Mouse (Mus musculus) forebrain, embryonic 13.5 days (tissue): ENCODE data around the gene Cnr2. TPM values are rescaled to one million over a fixed set of nuclear protein-coding genes. Genes with fewer than 3 reads are reported as not detected.

ENCODE experiments used
- ATAC-seq: fragments of 200-750 bp; cut with Nextera tagmentation; 2 replicates; pipeline ENCODE4 v1.8.0; 2017
- H3K27ac ChIP-seq: fragments of 300-500 bp; sonication (generic); 2 replicates; pipeline ENCODE4 v1.5.1; 2015; ENCODE audit warnings: inconsistent platforms, mild to moderate bottlenecking, moderate library complexity
- H3K27me3 ChIP-seq: fragments of 300-500 bp; sonication (generic); 2 replicates; pipeline ENCODE4 v1.6.1; 2015; ENCODE audit warnings: mild to moderate bottlenecking, inconsistent platforms
- H3K36me3 ChIP-seq: fragments of 300-500 bp; sonication (generic); 2 replicates; pipeline ENCODE4 v1.6.1; 2015; ENCODE audit warnings: mild to moderate bottlenecking, inconsistent platforms; ENCODE audit not compliant: poor library complexity, severe bottlenecking
- H3K4me1 ChIP-seq: fragments of 300-500 bp; sonication (generic); 2 replicates; pipeline ENCODE4 v1.6.1; 2015; ENCODE audit warnings: inconsistent platforms
- H3K4me2 ChIP-seq: fragments of 300-500 bp; sonication (generic); 2 replicates; pipeline ENCODE4 v1.6.1; 2015; ENCODE audit warnings: inconsistent platforms, mild to moderate bottlenecking, moderate library complexity
- H3K4me3 ChIP-seq: fragments of 300-500 bp; sonication (generic); 2 replicates; pipeline ENCODE4 v1.5.1; 2015; ENCODE audit warnings: mild to moderate bottlenecking, inconsistent platforms
- H3K9ac ChIP-seq: fragments of 300-500 bp; sonication (generic); 2 replicates; pipeline ENCODE4 v1.6.1; 2015; ENCODE audit warnings: mild to moderate bottlenecking, inconsistent platforms
- H3K9me3 ChIP-seq: fragments of 300-500 bp; sonication (generic); replicated peaks from 2 replicates; pipeline ENCODE4 v1.6.1; 2016; ENCODE audit warnings: inconsistent platforms
- WGBS: fragments of 180-500 bp; shearing (Covaris S2); methylation state at CpG from one replicate; pipeline ENCODE4 v1.1.7; 2015; 5-methylcytosine and 5-hydroxymethylcytosine counted together
- polyA plus RNA-seq: library from polyadenylated mRNA; unstranded; fragments of >200 nt; fragmentation: Nextera tagmentation; extraction: Ambion mirVana; gene quantifications from 2 replicates; pipeline ENCODE4 v1.2.1, GENCODE M21; 2015

The Cnr2 gene
- polyA plus RNA-seq, 1 experiment from 2014 or later: 0.13 TPM

DNA sequence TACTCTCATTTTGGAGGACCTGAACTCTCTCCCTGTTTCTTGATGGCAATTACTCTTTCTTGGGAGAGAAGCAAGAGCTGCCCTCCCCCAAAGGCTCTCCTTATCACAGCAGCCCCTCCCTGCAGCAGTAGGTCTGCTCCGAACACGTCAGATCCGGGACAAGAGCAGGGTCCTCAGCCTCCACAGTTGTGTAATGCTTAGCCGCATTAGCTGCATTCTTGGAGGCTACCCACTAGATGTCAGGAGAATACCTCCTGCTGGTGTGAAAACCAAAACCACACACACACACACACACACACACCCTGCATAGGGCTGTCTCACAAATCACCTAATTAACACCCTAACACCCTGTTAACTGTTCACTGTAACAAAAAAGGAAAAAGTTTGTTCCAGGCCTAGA, 2.3 kb upstream of the Cnr2 start:
- no peak overlapping the region for H3K27ac ChIP-seq
- ATAC-seq: no peak
- H3K9ac ChIP-seq: no peak overlapping the region
- no peaks in the 10 kb centered on the region for H3K9me3 ChIP-seq
- H3K36me3 ChIP-seq: no peaks in the 10 kb centered on the region
- H3K4me2 ChIP-seq: no peak overlapping the region
- WGBS: 66% methylated on average over 4 of the region's 4 CpGs
- H3K27me3 ChIP-seq: no peaks in the 10 kb centered on the region
- H3K4me3 ChIP-seq: no peak overlapping the region
- no peaks in the 10 kb centered on the region for H3K4me1 ChIP-seq

DNA sequence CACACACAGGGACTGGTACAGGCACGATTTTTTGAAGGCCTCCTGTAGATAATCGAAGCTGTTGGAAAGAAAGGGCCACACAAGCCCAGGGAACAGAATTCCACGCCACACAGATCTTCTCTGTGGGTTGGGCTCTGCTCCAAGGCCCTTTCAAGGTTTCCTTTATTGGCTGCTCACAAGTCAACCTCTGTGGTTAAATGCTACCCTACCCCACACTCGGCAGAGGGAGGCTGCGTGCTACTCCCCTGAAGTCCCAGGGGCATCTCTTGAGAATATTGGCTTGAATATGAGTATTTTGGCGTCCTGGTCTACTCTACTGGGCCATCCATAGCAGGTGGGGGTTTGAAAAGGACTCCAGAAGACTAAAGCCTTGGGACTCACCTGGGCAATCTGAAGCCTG, 963 bp downstream of the Cnr2 start:
- Histone ChIP-seq H3K9ac (no peak overlapping the region), H3K9me3 (no peaks in the 10 kb centered on the region), H3K36me3 (no peaks in the 10 kb centered on the region), H3K4me3 (no peak overlapping the region), H3K4me1 (no peaks in the 10 kb centered on the region), H3K4me2 (no peak overlapping the region), H3K27me3 (no peaks in the 10 kb centered on the region), H3K27ac (no peak overlapping the region)
- 81% methylated on average over 6 of the region's 6 CpGs for WGBS
- ATAC-seq: no peak

DNA sequence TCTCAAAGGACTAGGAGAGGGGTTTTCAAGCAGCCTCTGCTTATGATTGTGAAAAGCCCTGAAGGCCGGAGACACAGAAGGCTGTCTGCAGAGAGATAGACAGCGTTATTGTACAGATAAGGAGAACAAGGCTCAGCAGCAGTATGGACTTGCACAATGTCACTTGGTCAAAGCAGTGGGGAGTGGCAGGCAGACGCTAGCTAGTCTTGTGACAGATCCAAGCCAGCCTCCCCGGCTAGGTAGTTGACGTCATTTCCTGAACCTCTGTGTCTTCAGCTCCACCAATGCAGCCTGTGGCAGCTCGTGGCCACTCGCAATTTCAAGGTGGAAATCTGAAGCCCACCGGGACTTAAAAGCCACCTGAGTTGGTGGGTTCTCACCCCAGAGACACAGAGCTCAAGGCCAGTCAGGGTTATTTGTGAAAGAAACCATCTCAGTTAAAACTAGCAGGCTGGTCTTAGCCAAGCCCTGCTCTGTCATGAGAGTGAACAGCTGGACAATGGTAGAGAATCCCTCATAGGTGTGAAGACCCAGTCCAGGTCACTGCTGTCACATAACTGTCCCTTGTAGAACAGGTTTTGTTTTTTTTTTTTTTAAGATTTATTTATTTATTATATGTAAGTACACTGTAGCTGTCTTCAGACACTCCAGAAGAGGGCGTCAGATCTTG, 3.3 kb downstream of the Cnr2 start:
- 80% methylated on average over 9 of the region's 9 CpGs for WGBS

DNA sequence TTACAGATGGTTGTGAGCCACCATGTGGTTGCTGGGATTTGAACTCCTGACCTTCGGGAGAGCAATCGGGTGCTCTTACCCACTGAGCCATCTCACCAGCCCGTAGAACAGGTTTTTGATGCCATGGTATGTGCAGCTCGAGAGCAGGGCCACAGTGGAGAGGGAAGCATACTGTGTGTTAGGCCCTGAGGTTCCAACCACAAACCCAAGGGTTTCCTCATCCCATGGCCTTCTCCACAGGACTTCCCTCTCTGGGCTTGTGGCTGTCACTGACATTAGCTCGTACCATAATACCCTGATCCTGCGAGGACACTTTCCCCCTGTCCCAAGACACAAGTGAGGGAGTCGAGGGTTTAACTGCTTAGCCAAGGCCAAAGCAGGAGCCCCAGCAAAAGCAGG, 3.9 kb downstream of the Cnr2 start:
- ATAC-seq: no peak
- Histone ChIP-seq H3K27ac (no peak overlapping the region), H3K9me3 (no peaks in the 10 kb centered on the region), H3K4me1 (no peaks in the 10 kb centered on the region), H3K4me2 (no peak overlapping the region), H3K27me3 (no peaks in the 10 kb centered on the region), H3K36me3 (no peaks in the 10 kb centered on the region), H3K9ac (no peak overlapping the region), H3K4me3 (no peak overlapping the region)
- WGBS: 91% methylated on average over 7 of the region's 7 CpGs

More for the DNA sequence above, 3.3 kb downstream of the Cnr2 start:
- Histone ChIP-seq H3K36me3 (no peaks in the 10 kb centered on the region), H3K9me3 (no peaks in the 10 kb centered on the region), H3K4me3 (no peak overlapping the region), H3K9ac (no peak overlapping the region), H3K27me3 (no peaks in the 10 kb centered on the region), H3K27ac (no peak overlapping the region), H3K4me2 (no peak overlapping the region), H3K4me1 (no peaks in the 10 kb centered on the region)
- no peak for ATAC-seq

DNA sequence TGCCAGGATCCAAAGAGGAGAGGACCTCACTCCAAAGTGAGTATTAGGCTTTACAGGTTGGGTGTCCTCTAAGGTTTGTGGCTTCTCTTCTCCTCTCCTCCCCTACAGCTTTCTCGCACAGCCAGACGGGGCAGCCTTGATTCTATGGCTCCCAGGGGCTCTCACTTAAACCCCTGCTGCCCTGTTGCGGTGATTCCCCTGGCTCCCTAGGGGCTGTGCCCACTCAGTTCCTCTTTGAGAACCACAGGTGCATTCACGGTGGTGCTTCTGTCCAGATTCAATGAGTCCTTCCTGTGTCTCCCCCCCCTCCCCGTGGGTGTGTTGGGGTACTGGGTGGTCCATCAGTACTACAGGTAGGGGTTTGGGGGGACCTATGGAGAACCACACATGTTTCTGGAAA, 4.8 kb downstream of the Cnr2 start:
- Histone ChIP-seq H3K9me3 (no peaks in the 10 kb centered on the region), H3K27ac (no peak overlapping the region), H3K36me3 (no peaks in the 10 kb centered on the region), H3K4me2 (no peak overlapping the region), H3K4me1 (no peaks in the 10 kb centered on the region), H3K9ac (no peak overlapping the region), H3K4me3 (no peak overlapping the region), H3K27me3 (no peaks in the 10 kb centered on the region)
- no peak for ATAC-seq
- WGBS: 90% methylated on average over 5 of the region's 5 CpGs

DNA sequence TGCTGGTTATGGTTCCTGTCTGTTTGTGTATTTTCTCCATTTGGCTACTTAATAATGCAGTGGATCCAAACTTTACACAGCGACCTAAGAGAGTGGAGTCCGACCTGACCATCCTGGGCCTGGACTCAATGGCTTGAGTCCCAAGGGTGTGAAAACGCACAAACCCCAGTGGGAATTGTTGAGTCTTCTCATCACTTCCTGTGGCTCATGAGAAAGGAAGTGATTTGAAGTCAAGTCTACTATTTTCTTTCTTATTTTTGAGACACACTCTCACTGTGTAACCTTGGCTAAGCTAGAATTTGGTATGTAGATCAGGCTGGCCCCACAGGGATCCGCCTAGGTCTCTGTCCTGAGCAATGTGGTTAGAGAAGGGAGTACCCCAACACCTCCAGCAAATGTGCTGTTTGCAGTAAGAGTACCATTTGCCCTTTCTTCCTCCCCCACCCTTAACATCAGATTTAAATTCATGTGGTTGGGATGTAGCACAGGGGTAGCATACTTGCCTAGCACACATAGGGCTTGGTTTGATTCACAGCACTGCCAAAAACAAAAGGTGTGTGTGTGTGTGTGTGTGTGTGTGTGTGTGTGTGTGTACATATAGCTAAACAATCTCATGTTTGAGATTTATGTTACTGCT, 7.5 kb downstream of the Cnr2 start:
- H3K27me3 ChIP-seq: no peaks in the 10 kb centered on the region
- WGBS: 94% methylated on average over 4 of the region's 4 CpGs
- no peak for ATAC-seq

DNA sequence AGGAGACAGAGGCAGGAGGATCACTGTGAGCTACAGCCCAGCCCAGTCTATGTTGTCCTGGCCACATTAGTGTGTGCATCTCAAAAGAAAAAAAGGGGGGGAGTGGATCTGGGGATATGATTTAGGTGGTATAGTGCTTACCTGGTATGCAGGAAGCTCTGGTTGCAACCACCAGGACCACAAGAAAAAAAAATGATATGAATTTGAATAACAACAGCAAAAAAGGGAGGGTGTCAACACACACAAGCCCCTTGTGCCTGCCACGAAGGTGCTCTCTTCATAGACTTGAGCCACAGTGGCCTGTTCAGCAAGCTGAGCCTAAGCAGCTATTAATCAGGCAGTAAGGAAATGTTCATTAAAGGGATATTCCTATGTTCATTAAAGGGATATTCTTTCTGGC, 9.6 kb downstream of the Cnr2 start:
- Histone ChIP-seq H3K9ac (no peak overlapping the region), H3K4me2 (no peak overlapping the region), H3K27me3 (no peaks in the 10 kb centered on the region), H3K36me3 (no peaks in the 10 kb centered on the region), H3K9me3 (no peaks in the 10 kb centered on the region), H3K27ac (no peak overlapping the region), H3K4me1 (no peaks in the 10 kb centered on the region), H3K4me3 (no peak overlapping the region)
- ATAC-seq: no peak
- WGBS: 68% methylated on average over 1 of the region's 1 CpGs

More for the DNA sequence above, 7.5 kb downstream of the Cnr2 start:
- Histone ChIP-seq H3K9ac (no peak overlapping the region), H3K9me3 (no peaks in the 10 kb centered on the region), H3K4me2 (no peak overlapping the region), H3K27ac (no peak overlapping the region), H3K4me3 (no peak overlapping the region), H3K4me1 (no peaks in the 10 kb centered on the region), H3K36me3 (no peaks in the 10 kb centered on the region)

DNA sequence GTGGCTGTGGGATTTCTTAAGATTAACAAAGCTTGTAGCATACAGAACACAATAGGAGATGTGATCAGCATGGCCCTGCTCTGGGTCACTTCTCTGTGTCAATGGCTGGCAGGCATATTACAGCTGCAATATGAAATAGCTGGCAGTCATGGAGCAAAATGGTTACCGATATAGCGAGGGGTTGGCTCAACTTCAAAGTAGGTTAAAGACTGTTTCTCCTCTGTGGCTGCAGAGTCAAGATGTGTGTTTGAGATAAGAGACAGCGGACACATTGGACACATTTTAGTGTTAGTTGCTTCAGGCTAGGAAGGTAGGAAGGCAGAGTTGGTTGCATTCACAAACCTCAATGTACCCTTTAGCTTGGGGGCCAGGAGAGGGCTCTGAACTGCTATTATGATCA, 11.4 kb downstream of the Cnr2 start:
- H3K27ac ChIP-seq: no peak overlapping the region
- 86% methylated on average over 3 of the region's 3 CpGs for WGBS
- H3K9ac ChIP-seq: no peak overlapping the region
- no peaks in the 10 kb centered on the region for H3K27me3 ChIP-seq
- H3K4me2 ChIP-seq: no peak overlapping the region
- ATAC-seq: no peak
- no peaks in the 10 kb centered on the region for H3K9me3 ChIP-seq
- no peaks in the 10 kb centered on the region for H3K4me1 ChIP-seq
- H3K36me3 ChIP-seq: no peaks in the 10 kb centered on the region
- H3K4me3 ChIP-seq: no peak overlapping the region

DNA sequence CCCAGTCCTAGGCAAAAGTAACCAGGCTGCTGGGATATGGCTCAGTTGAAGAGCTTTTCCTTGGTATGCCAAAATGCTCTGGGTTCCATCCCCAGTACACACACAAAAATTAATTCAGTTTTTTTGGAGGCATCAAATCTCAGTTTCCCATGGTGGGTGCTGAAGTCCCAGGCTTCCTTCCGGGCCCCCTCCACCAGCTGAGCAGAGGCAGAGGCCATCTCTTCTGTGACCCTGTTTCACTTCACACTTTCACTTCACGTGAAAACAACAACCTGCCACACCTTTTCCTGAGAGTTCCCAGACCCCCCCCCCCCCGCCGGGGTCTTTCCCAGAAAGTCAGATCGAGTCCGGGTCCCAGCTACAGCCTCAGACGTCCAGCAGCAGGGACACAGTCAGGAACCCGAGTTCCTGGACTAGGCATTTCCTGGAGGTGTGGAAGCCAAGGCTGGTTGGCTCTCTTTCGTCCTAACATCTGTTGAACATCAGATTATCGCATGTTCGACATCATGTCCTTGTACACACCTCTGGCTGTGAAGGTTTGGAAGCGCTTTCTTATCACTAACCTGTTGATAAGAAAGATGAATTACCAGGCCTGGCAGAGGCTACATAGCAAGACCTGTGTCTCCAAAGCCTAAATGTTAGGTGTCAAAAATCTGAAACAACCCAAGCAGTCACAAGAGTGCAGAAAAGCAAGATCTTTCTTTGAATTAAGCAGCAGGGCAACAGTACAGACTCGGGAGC, 14.3 kb downstream of the Cnr2 start:
- Histone ChIP-seq H3K9ac (no peak overlapping the region), H3K9me3 (no peaks in the 10 kb centered on the region), H3K4me1 (0 out of 2 replicates have a peak, but pooled peaks cover 7% of the 10 kb centered on the region), H3K36me3 (no peaks in the 10 kb centered on the region), H3K4me2 (no peak overlapping the region), H3K27me3 (no peaks in the 10 kb centered on the region), H3K4me3 (no peak overlapping the region), H3K27ac (no peak overlapping the region)
- 77% methylated on average over 13 of the region's 13 CpGs for WGBS
- no peak for ATAC-seq

DNA sequence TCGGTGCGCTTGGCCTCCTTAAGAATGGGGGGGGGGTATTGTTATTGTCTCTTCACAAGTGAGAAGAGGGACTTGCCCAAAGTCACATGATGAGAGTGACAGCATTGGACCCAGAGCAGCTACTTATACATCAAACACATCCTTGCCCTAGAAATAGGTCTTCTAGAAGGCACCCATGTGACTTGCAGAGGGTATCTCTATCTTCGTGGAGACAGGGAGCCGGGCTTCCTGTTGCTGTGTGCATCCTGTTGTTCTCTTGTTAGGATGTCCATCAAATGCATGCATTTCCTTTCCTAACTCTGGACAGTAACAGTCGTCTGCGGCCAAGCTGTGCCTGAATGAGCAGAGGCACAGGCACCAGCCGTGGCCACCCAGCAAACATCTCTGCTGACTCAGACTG, 16.3 kb downstream of the Cnr2 start:
- H3K4me2 ChIP-seq: no peak overlapping the region
- 0 out of 2 replicates have a peak, but pooled peaks cover 7% of the 10 kb centered on the region for H3K4me1 ChIP-seq
- no peak overlapping the region for H3K27ac ChIP-seq
- no peaks in the 10 kb centered on the region for H3K9me3 ChIP-seq
- H3K27me3 ChIP-seq: no peaks in the 10 kb centered on the region
- WGBS: 68% methylated on average over 7 of the region's 7 CpGs
- no peak for ATAC-seq
- H3K4me3 ChIP-seq: no peak overlapping the region
- H3K36me3 ChIP-seq: no peaks in the 10 kb centered on the region
- no peak overlapping the region for H3K9ac ChIP-seq

DNA sequence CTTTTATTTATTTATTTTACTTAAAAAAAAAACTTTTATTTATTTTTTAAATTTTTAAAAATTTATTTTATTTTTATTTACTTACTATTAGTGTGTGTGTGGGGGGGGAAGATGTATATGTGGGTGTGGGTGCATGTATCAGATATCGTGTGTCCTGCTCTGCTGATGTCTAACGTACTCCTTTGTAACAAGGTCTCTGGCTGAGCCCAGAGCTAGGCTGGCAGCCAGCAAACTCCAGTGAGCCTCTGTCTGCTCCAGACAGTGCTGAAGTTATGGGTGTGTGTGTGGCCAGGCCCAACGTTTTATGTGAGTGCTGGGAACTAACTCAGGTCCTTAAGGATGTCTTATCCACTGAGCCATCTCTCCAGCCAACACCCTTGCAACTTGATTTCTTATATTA, 17.0 kb downstream of the Cnr2 start:
- 61% methylated on average over 3 of the region's 3 CpGs for WGBS
- Histone ChIP-seq H3K27me3 (no peaks in the 10 kb centered on the region), H3K4me1 (0 out of 2 replicates have a peak, but pooled peaks cover 7% of the 10 kb centered on the region), H3K4me2 (no peak overlapping the region), H3K4me3 (no peak overlapping the region), H3K9me3 (no peaks in the 10 kb centered on the region), H3K36me3 (no peaks in the 10 kb centered on the region), H3K9ac (no peak overlapping the region), H3K27ac (no peak overlapping the region)
- no peak for ATAC-seq

DNA sequence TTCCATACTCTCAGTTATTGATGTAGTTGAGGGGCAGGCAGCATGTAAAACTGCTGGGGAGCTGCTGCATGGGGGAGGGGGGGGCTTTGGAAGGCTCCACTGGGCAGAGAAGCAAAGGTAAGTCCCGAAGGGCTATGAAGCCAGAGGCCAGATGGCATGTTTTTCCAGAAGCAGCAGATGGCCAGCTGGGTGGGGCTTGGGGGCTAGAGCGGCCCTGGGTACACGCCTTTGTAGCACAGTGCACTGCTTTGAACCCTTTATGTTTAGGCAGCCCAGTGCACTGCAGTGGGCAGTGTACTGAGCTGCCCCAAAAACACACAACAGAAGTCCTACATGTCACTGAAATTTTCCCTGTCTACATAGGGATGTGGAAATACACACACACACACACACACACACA, 17.6 kb downstream of the Cnr2 start:
- no peaks in the 10 kb centered on the region for H3K27me3 ChIP-seq
- H3K27ac ChIP-seq: peak overlapping the region; percentile 54
- no peaks in the 10 kb centered on the region for H3K36me3 ChIP-seq
- ATAC-seq: peak; percentile 69
- H3K9me3 ChIP-seq: no peaks in the 10 kb centered on the region
- H3K9ac ChIP-seq: no peak overlapping the region
- 60% methylated on average over 3 of the region's 3 CpGs for WGBS
- H3K4me1 ChIP-seq: 0 out of 2 replicates have a peak, but pooled peaks cover 7% of the 10 kb centered on the region
- no peak overlapping the region for H3K4me2 ChIP-seq
- no peak overlapping the region for H3K4me3 ChIP-seq
